Mouse (Mus musculus) lung, embryonic 14.5 days (tissue): ENCODE measurements at regions not wholly inside any gene's neighbourhood (a gene's known extent, or its start where the extent isn't known, plus 50 kb on each side); places are given as distances from the start of the nearest gene placed in this dataset.
A peak's percentile ranks its signal among the peaks of the same experiment; 100 is the strongest.

Source experiments
- ATAC-seq: fragments of 200-750 bp; cut with Nextera tagmentation; 2 replicates; pipeline ENCODE4 v1.8.0; 2017; ENCODE audit warnings: mild to moderate bottlenecking, moderate TSS enrichment, moderate library complexity; ENCODE audit not compliant: insufficient read depth
- DNase-seq: peaks from one replicate; pipeline ENCODE4 v3.0.0-alpha.2; 2015
- H3K27ac ChIP-seq: fragments of 300-500 bp; sonication (generic); 2 replicates; pipeline ENCODE4 v1.5.1; 2014; ENCODE audit warnings: low read depth, mild to moderate bottlenecking, moderate library complexity
- H3K27me3 ChIP-seq: fragments of 300-500 bp; sonication (generic); 2 replicates; pipeline ENCODE4 v1.6.1; 2014; ENCODE audit warnings: low read length, control low read depth; ENCODE audit not compliant: insufficient read depth
- H3K36me3 ChIP-seq: fragments of 300-500 bp; sonication (generic); 2 replicates; pipeline ENCODE4 v1.6.1; 2014; ENCODE audit warnings: control low read depth; ENCODE audit not compliant: insufficient read depth
- H3K4me1 ChIP-seq: fragments of 300-500 bp; sonication (generic); 2 replicates; pipeline ENCODE4 v1.6.1; 2014; ENCODE audit warnings: antibody characterized with exemption, control low read depth; ENCODE audit not compliant: insufficient read depth
- H3K4me2 ChIP-seq: fragments of 300-500 bp; sonication (generic); 2 replicates; pipeline ENCODE4 v1.6.1; 2014; ENCODE audit warnings: mild to moderate bottlenecking
- H3K4me3 ChIP-seq: fragments of 300-500 bp; sonication (generic); 2 replicates; pipeline ENCODE4 v1.5.1; 2014; ENCODE audit warnings: low read depth, low read length
- H3K9ac ChIP-seq: fragments of 300-500 bp; sonication (generic); 2 replicates; pipeline ENCODE4 v1.6.1; 2014
- H3K9me3 ChIP-seq: fragments of 300-500 bp; sonication (generic); 2 replicates; pipeline ENCODE4 v1.6.1; 2016; ENCODE audit warnings: low read depth, low read length, control low read depth
- CTCF ChIP-seq: IDR thresholded peaks from 2 replicates; pipeline ENCODE4 v1.5.1; 2016; ENCODE audit warnings: antibody characterized with exemption, low read depth
- WGBS: fragments of 180-500 bp; shearing (Covaris S2); extraction: QIAGEN DNeasy Blood & Tissue Kit; methylation state at CpG from one replicate; pipeline ENCODE4 v1.1.7; 2014; 5-methylcytosine and 5-hydroxymethylcytosine counted together

DNA sequence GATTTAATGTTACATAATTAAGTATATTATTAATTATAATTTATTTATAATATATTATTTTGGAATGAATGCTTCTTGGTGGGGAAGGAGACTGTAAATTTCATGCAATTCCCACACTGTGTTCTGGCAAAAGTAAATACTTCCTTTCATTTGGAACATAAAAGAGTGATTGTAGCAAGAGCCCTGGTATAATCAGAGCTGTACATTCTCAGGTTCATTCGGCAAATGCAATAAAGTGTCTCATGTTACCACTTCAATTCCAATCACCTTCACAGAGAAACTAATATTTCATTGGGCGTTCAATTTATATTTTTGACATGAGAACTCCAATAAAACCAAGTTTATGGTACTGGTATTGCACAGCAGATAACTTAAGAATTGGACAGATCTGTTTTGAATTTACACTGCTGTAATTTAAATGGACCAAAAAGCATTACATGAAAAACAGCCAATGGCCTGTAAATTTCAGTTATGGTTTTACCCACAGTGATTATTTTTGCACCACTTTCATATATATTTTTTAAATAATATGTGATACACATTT lies 569.0 kb downstream of the Pcdh7 start:
- H3K9me3 ChIP-seq: no peaks in the 10 kb centered on the region
- no peak overlapping the region for H3K9ac ChIP-seq
- no peak for TF ChIP-seq CTCF
- H3K27ac ChIP-seq: no peak overlapping the region
- no peaks in the 10 kb centered on the region for H3K36me3 ChIP-seq
- ATAC-seq (no peak), DNase-seq (no peak)
- no peak overlapping the region for H3K4me3 ChIP-seq
- H3K4me2 ChIP-seq: no peak overlapping the region
- no peaks in the 10 kb centered on the region for H3K4me1 ChIP-seq
- no peaks in the 10 kb centered on the region for H3K27me3 ChIP-seq
- 72% methylated on average over 2 of the region's 2 CpGs for WGBS

DNA sequence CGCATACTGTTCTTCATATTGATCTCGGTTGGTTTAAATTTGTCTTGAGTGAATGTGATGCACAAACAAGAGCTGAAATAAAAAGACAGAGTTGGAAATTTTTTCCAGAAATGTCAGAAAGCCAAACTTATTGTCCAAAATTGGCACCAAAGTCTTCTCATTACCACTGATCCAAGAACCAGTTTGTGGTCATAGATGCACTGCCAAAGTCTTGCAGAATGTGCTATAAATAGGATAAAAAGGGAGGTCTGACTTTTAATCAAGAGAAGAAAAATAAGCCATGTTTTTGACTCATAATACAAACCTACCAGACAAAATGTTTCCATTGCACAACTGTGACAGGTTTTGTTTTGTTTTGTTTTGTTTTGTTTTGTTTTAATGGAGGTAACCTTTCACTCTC lies 573.5 kb downstream of the Pcdh7 start:
- no peaks in the 10 kb centered on the region for H3K4me1 ChIP-seq
- whole genome bisulfite sequencing: 92% methylated on average over 2 of the region's 2 CpGs
- H3K4me2 ChIP-seq: no peak overlapping the region
- no peak for DNase-seq
- TF ChIP-seq CTCF: no peak
- H3K4me3 ChIP-seq: no peak overlapping the region
- ATAC-seq: no peak
- no peak overlapping the region for H3K27ac ChIP-seq
- no peak overlapping the region for H3K9ac ChIP-seq
- H3K9me3 ChIP-seq: no peaks in the 10 kb centered on the region
- H3K36me3 ChIP-seq: no peaks in the 10 kb centered on the region
- no peaks in the 10 kb centered on the region for H3K27me3 ChIP-seq

DNA sequence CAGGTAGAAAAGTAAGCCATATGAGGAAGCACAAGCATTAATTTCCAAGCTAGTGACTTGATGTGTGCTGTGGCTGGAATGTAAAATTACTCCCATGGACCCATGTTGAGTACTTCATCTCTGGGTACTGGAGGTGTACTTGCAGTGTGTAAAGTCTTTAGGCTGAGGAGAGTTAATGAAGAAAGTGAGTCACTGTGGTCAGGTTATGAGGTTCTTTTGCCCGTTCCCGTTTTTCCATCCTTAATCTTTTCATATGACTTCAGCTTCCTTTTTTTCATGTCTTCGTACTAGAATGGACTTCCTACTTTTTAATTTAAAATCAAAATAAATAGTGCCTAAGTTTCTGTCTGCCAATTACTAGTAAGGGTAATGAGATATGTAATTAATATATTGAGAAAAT lies 577.1 kb downstream of the Pcdh7 start:
- no peak overlapping the region for H3K4me2 ChIP-seq
- H3K4me1 ChIP-seq: no peaks in the 10 kb centered on the region
- H3K4me3 ChIP-seq: no peak overlapping the region
- TF ChIP-seq CTCF: no peak
- DNase-seq: no peak
- no peaks in the 10 kb centered on the region for H3K36me3 ChIP-seq
- WGBS: 84% methylated on average over 3 of the region's 3 CpGs
- H3K27ac ChIP-seq: no peak overlapping the region
- no peaks in the 10 kb centered on the region for H3K27me3 ChIP-seq
- H3K9ac ChIP-seq: no peak overlapping the region
- ATAC-seq: no peak
- H3K9me3 ChIP-seq: no peaks in the 10 kb centered on the region

DNA sequence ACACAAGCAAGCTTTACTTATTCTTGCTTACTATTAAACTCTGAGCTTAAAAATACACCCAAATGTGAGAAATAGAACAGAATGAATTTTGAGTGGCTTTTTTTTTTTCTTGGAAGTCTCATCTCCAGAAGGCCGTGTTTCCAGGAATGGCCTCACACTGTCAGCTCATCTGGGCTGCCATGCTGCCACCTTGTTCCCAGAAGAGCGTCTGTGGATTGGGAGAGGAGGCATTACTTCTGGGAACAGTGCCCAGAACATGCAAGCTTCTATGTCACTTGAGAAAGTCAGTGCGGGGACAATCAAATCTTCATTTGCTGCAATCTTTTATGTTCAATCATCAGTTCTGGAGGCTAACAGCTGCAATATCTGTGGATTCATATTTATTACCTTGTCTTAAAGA lies 613.6 kb downstream of the Pcdh7 start:
- Histone ChIP-seq H3K4me3 (no peak overlapping the region), H3K4me1 (no peaks in the 10 kb centered on the region), H3K27ac (no peak overlapping the region), H3K9ac (no peak overlapping the region), H3K36me3 (no peaks in the 10 kb centered on the region), H3K27me3 (no peaks in the 10 kb centered on the region), H3K9me3 (no peaks in the 10 kb centered on the region), H3K4me2 (no peak overlapping the region)
- ATAC-seq (no peak), DNase-seq (peak; percentile 6)
- 33% methylated on average over 3 of the region's 3 CpGs for WGBS
- TF ChIP-seq CTCF: no peak
